Comparison of ENCODE assay signal across 12 mouse cellular contexts in the genomic region with DNA sequence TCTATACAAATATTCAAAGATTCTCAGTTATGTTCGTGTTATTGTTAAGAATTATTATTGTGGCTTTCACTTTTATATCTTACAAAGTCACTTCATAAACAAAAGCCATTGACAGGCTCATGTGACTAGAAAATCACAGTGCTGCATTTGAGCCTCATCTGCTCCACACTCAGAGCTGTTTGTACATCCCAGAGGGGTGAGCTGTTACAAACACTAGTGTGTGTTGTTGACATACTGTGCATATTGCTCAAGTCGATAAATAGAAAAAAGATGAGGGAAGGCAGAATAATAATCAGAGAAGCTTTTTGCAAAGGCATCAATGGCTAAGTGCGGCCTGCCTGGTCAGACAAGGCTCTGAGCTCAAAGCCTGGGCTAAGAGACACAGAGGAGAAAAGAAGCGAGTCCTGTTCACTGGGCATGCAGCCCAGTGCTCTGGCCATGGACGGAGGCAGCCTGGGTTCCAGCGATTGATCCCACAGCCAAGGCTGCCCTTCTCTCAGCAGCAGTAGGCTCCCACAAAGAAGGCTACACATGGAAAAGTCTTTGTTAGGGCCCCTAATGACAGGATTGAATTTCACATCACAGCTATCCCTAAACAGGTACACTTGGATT.
DNase-seq lines count a peak whose midpoint lies in the region; ATAC-seq lines count a peak whose summit lies in the region.
"Had no signal": no experiment of that assay in that cellular context is flagged by ENCODE, and none has a peak within 500 bp of the region (broad histone marks: within the 10 kb centered on the region; RNA-seq: fewer than 3 reads in every experiment).

No protein-coding gene starts in this region.

- intact Hi-C loops in heart, postnatal 36 days (cut with DNase I) = no loop called here

- no peak overlapping the region for H3K4me2 ChIP-seq in hindbrain, embryonic 14.5 days (replicated peaks)
- H3K4me2 ChIP-seq in limb, embryonic 12.5 days = no peak overlapping the region
- H3K4me2 ChIP-seq in kidney, embryonic 16.5 days (replicated peaks; ENCODE audit: low read depth, low read length) = no peak overlapping the region
- H3K4me2 ChIP-seq: embryonic facial prominence, embryonic 12.5 days; kidney, embryonic 15.5 days; liver, embryonic 11.5 days had no signal

- no peaks in the 10 kb centered on the region for H3K36me3 ChIP-seq in hindbrain, embryonic 14.5 days (replicated peaks; ENCODE audit: control insufficient read depth, insufficient read depth)
- no peaks in the 10 kb centered on the region for H3K36me3 ChIP-seq in limb, embryonic 12.5 days
- no peaks in the 10 kb centered on the region for H3K36me3 ChIP-seq in kidney, embryonic 16.5 days (ENCODE audit: insufficient read depth, low read length)
- H3K36me3 ChIP-seq: embryonic facial prominence, embryonic 12.5 days; kidney, embryonic 15.5 days had no signal

- H3K27ac ChIP-seq in hindbrain, embryonic 14.5 days = peak overlapping the region; percentile 41
- H3K27ac ChIP-seq in limb, embryonic 12.5 days = 0 out of 2 replicates have a peak overlapping the region, but pooled peaks have one; percentile 29
- no peak overlapping the region for H3K27ac ChIP-seq in kidney, embryonic 16.5 days (ENCODE audit: low read length)
- H3K27ac ChIP-seq: embryonic facial prominence, embryonic 12.5 days; kidney, embryonic 15.5 days had no signal

- peaks cover 18% of the 10 kb centered on the region for H3K4me1 ChIP-seq in hindbrain, embryonic 14.5 days (replicated peaks; ENCODE audit: control insufficient read depth, insufficient read depth, low read length)
- H3K4me1 ChIP-seq in limb, embryonic 12.5 days (replicated peaks) = peaks cover 17% of the 10 kb centered on the region; the same call in 1 of the 2 replicates
- H3K4me1 ChIP-seq in kidney, embryonic 16.5 days (ENCODE audit: insufficient read depth, low read length) = peaks cover 3% of the 10 kb centered on the region; the same call in 1 of the 2 replicates
- H3K4me1 ChIP-seq: kidney, embryonic 15.5 days had no signal

- peak; percentile 4 for DNase-seq in adrenal gland, postnatal 10 days
- DNase-seq in adrenal gland, adult 18-20 months (ENCODE audit: low spot score in 2 of 2) = no peak
- peak; percentile 9 for DNase-seq in MN1 (ENCODE audit: low spot score)
- DNase-seq in hindbrain, embryonic 14.5 days (ENCODE audit: low spot score) = no peak
- no peak for DNase-seq in heart, postnatal 36 days
- DNase-seq in embryo, embryonic 11 days = no peak
- DNase-seq: gastrocnemius, postnatal 36 days had no signal

- 48% methylated on average over 6 of the region's 6 CpGs for WGBS in hindbrain, embryonic 14.5 days
- 65% methylated on average over 6 of the region's 6 CpGs for whole genome bisulfite sequencing in limb, embryonic 12.5 days
- WGBS in kidney, embryonic 16.5 days = 73% methylated on average over 6 of the region's 6 CpGs

- ATAC-seq in hindbrain, embryonic 14.5 days (ENCODE audit: low FRiP score) = peak; percentile 55; the same call in 1 of the 2 replicates
- no peak for ATAC-seq in limb, embryonic 12.5 days (ENCODE audit: insufficient number of reproducible peaks, insufficient read depth, low FRiP score, low TSS enrichment, low read depth)
- no peak for ATAC-seq in kidney, embryonic 16.5 days (ENCODE audit: low FRiP score, low TSS enrichment)

- H3K27me3 ChIP-seq in hindbrain, embryonic 14.5 days (ENCODE audit: control insufficient read depth, insufficient read depth, low read length) = no peaks in the 10 kb centered on the region
- H3K27me3 ChIP-seq in limb, embryonic 12.5 days = no peaks in the 10 kb centered on the region
- H3K27me3 ChIP-seq in kidney, embryonic 16.5 days (ENCODE audit: insufficient read depth, low read length) = no peaks in the 10 kb centered on the region
- H3K27me3 ChIP-seq: embryonic facial prominence, embryonic 12.5 days; kidney, embryonic 15.5 days had no signal

- no peak overlapping the region for H3K9ac ChIP-seq in hindbrain, embryonic 14.5 days
- no peak overlapping the region for H3K9ac ChIP-seq in limb, embryonic 12.5 days (replicated peaks)
- no peak overlapping the region for H3K9ac ChIP-seq in kidney, embryonic 16.5 days (replicated peaks; ENCODE audit: low read length)
- H3K9ac ChIP-seq: embryonic facial prominence, embryonic 12.5 days; kidney, embryonic 15.5 days had no signal

- H3K9me3 ChIP-seq in hindbrain, embryonic 14.5 days (ENCODE audit: control insufficient read depth, low read length) = no peaks in the 10 kb centered on the region
- H3K9me3 ChIP-seq in limb, embryonic 12.5 days = no peaks in the 10 kb centered on the region
- H3K9me3 ChIP-seq in kidney, embryonic 16.5 days (ENCODE audit: low read length) = no peaks in the 10 kb centered on the region
- H3K9me3 ChIP-seq: embryonic facial prominence, embryonic 12.5 days; kidney, embryonic 15.5 days had no signal

- H3K4me3 ChIP-seq in hindbrain, embryonic 14.5 days (replicated peaks; ENCODE audit: low read length) = no peak overlapping the region
- H3K4me3 ChIP-seq in limb, embryonic 12.5 days (replicated peaks) = no peak overlapping the region
- H3K4me3 ChIP-seq in kidney, embryonic 16.5 days (ENCODE audit: low read length) = no peak overlapping the region
- H3K4me3 ChIP-seq: embryonic facial prominence, embryonic 12.5 days; kidney, embryonic 15.5 days had no signal

Comparison
In these comparisons a context has a peak if more than half of its experiments do, and no peak if none do; other contexts are left out.
1. DNase-seq: peak in adrenal gland, postnatal 10 days (single experiment) and MN1 (single experiment); none in adrenal gland, adult 18-20 months (0 of 2), hindbrain, embryonic 14.5 days (single experiment), heart, postnatal 36 days (0 of 2) and embryo, embryonic 11 days (single experiment).